Mouse (Mus musculus) E14TG2a.4 (cell line): ENCODE results near the gene Pln.

Experiments used
- CTCF ChIP-seq: conservative IDR thresholded peaks from 2 replicates; pipeline ENCODE4 v1.5.1; 2014; ENCODE audit warnings: low read length
- NANOG ChIP-seq: IDR thresholded peaks from 2 replicates; pipeline ENCODE4 v1.6.1; 2014; ENCODE audit warnings: borderline replicate concordance, low read length, mixed read lengths
- POU5F1 ChIP-seq: IDR thresholded peaks from 2 replicates; pipeline ENCODE4 v1.6.1; 2014; ENCODE audit warnings: low read length, borderline replicate concordance

DNA sequence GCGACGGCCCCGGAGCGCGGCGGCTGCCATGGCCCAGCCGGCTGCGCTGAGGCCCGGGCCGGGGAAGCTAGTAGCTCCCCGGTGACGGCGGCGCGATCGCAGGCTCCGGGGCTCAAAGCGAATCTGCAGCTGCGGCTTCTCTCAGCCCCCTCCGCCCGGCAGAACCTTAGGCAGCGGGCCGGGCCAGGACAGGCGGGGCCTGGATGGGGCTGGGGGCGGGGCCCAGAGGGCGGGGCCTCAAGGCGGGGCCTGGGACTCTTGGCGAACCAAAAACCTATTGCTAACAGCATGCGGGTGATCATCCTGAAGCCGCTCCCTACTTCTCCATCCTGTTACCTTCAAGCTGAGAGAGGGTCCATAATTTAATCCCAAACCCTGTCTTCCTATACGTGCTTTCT is 42.2 kb downstream of the Pln start, which contains the start of gene Cep85l:
- TF ChIP-seq CTCF (no peak), POU5F1 (no peak), NANOG (no peak)
